Mouse (Mus musculus): ENCODE measurements around the gene Spock2. TPM values are rescaled to one million over a fixed set of nuclear protein-coding genes. Genes with fewer than 3 reads are reported as not detected.
A peak's percentile ranks its signal among the peaks of the same experiment; 100 is the strongest.

Gene Spock2
- polyA plus RNA-seq, 1 experiment: 6.8 TPM

- H3ac ChIP-seq (ENCODE audit: control insufficient read depth, insufficient read length): no peak overlapping the region
- no peak overlapping the region for H3K4me3 ChIP-seq
- H3K4me2 ChIP-seq (ENCODE audit: low read depth): no peak overlapping the region
- TF ChIP-seq MYOG (IDR thresholded peaks at IDR 0.05; ENCODE audit: control insufficient read depth in 1 of 3, insufficient read depth in 1 of 3, insufficient read length in 2 of 3, low read depth in 2 of 3) (peak in 1 of 3 experiments; percentile 20), USF1 (IDR thresholded peaks at IDR 0.05; ENCODE audit: low read depth) (no peak), CEBPB (IDR thresholded peaks at IDR 0.05; ENCODE audit: insufficient read depth, poor library complexity, severe bottlenecking) (no peak), TCF12 (IDR thresholded peaks at IDR 0.05; ENCODE audit: insufficient read depth, poor library complexity, severe bottlenecking) (no peak), REST (IDR thresholded peaks at IDR 0.05; ENCODE audit: insufficient read depth, insufficient read length) (no peak)
- H3K27me3 ChIP-seq (ENCODE audit: control insufficient read depth, insufficient read depth, insufficient read length): no peaks in the 10 kb centered on the region
- H3K36me3 ChIP-seq (ENCODE audit: control insufficient read depth, insufficient read depth): no peaks in the 10 kb centered on the region
- no peaks in the 10 kb centered on the region for H3K79me2 ChIP-seq (ENCODE audit: control insufficient read depth, insufficient read depth)
Measured at GRCm38 (mm10) chr10:60093751-60094150, 12.3 kb upstream of the Spock2 start.

- Histone ChIP-seq H3K4me2 (ENCODE audit: low read depth) (peak overlapping the region; percentile 30), H3K79me2 (ENCODE audit: control insufficient read depth, insufficient read depth) (no peaks in the 10 kb centered on the region), H3K27me3 (ENCODE audit: control insufficient read depth, insufficient read depth, insufficient read length) (no peaks in the 10 kb centered on the region), H3ac (ENCODE audit: control insufficient read depth, insufficient read length) (no peak overlapping the region), H3K4me3 (no peak overlapping the region), H3K36me3 (ENCODE audit: control insufficient read depth, insufficient read depth) (no peaks in the 10 kb centered on the region)
- TF ChIP-seq REST (IDR thresholded peaks at IDR 0.05; ENCODE audit: insufficient read depth, insufficient read length) (no peak), POLR2AphosphoS2 (IDR thresholded peaks at IDR 0.05; ENCODE audit: insufficient read length, low read depth) (no peak), SRF (IDR thresholded peaks at IDR 0.05; ENCODE audit: control insufficient read depth, insufficient read length, low read depth) (no peak), USF1 (IDR thresholded peaks at IDR 0.05; ENCODE audit: low read depth) (no peak), TCF3 (IDR thresholded peaks at IDR 0.05; ENCODE audit: insufficient read length, low read depth) (no peak), POLR2A (IDR thresholded peaks at IDR 0.05; ENCODE audit: insufficient read length, low read depth) (no peak), TCF12 (IDR thresholded peaks at IDR 0.05; ENCODE audit: insufficient read depth, poor library complexity, severe bottlenecking) (no peak), MYOG (IDR thresholded peaks at IDR 0.05; ENCODE audit: control insufficient read depth in 1 of 3, insufficient read depth in 1 of 3, insufficient read length in 2 of 3, low read depth in 2 of 3) (no peak), E2F4 (IDR thresholded peaks at IDR 0.05; ENCODE audit: insufficient read depth) (no peak), MYOD1 (IDR thresholded peaks at IDR 0.05; ENCODE audit: control insufficient read depth in 1 of 3, insufficient read length in 2 of 3, low read depth in 2 of 3) (no peak), CEBPB (IDR thresholded peaks at IDR 0.05; ENCODE audit: insufficient read depth, poor library complexity, severe bottlenecking) (no peak), MAX (IDR thresholded peaks at IDR 0.05; ENCODE audit: low read depth) (no peak)
Measured at GRCm38 (mm10) chr10:60095558-60095957, 10.5 kb upstream of the Spock2 start.

DNA sequence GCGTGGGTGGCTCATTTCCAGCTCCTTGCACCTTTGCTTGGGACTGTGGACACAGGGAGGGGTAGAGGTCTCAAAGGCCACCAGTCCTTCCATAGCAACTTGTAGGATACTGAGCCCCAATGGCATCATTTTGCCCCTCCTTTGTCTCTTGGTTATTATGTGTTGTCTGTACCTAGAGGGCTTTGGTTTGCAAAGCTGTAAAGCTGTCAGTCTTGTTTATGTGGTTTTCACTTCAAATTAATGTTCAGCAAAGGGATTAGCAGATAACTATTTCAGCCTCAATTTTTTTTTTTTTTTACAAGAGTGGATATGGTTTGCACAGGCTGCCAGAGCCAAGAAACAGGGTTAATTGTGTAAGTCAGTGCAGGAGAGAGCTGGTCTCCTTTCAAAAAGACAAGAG, 9.7 kb upstream of the Spock2 start:
- no peaks in the 10 kb centered on the region for H3K27me3 ChIP-seq (ENCODE audit: control insufficient read depth, insufficient read depth, insufficient read length)
- H3K4me2 ChIP-seq (ENCODE audit: low read depth): peak overlapping the region; percentile 30
- H3K4me3 ChIP-seq: no peak overlapping the region
- H3K36me3 ChIP-seq (ENCODE audit: control insufficient read depth, insufficient read depth): no peaks in the 10 kb centered on the region
- TF ChIP-seq SRF (IDR thresholded peaks at IDR 0.05; ENCODE audit: control insufficient read depth, insufficient read length, low read depth): no peak
- TF ChIP-seq MYOD1 (IDR thresholded peaks at IDR 0.05; ENCODE audit: control insufficient read depth in 1 of 3, insufficient read length in 2 of 3, low read depth in 2 of 3): no peak
- no peak for TF ChIP-seq CEBPB (IDR thresholded peaks at IDR 0.05; ENCODE audit: insufficient read depth, poor library complexity, severe bottlenecking)
- TF ChIP-seq POLR2AphosphoS2 (IDR thresholded peaks at IDR 0.05; ENCODE audit: insufficient read length, low read depth): no peak
- TF ChIP-seq TCF12 (IDR thresholded peaks at IDR 0.05; ENCODE audit: insufficient read depth, poor library complexity, severe bottlenecking): no peak
- no peak for TF ChIP-seq REST (IDR thresholded peaks at IDR 0.05; ENCODE audit: insufficient read depth, insufficient read length)
- TF ChIP-seq MYOG (IDR thresholded peaks at IDR 0.05; ENCODE audit: control insufficient read depth in 1 of 3, insufficient read depth in 1 of 3, insufficient read length in 2 of 3, low read depth in 2 of 3): no peak
- TF ChIP-seq TCF3 (IDR thresholded peaks at IDR 0.05; ENCODE audit: insufficient read length, low read depth): no peak
- TF ChIP-seq USF1 (IDR thresholded peaks at IDR 0.05; ENCODE audit: low read depth): no peak
- no peak for TF ChIP-seq E2F4 (IDR thresholded peaks at IDR 0.05; ENCODE audit: insufficient read depth)
- TF ChIP-seq POLR2A (IDR thresholded peaks at IDR 0.05; ENCODE audit: insufficient read length, low read depth): no peak
- no peak for TF ChIP-seq MAX (IDR thresholded peaks at IDR 0.05; ENCODE audit: low read depth)
- H3K79me2 ChIP-seq (ENCODE audit: control insufficient read depth, insufficient read depth): no peaks in the 10 kb centered on the region
- no peak overlapping the region for H3ac ChIP-seq (ENCODE audit: control insufficient read depth, insufficient read length)

DNA sequence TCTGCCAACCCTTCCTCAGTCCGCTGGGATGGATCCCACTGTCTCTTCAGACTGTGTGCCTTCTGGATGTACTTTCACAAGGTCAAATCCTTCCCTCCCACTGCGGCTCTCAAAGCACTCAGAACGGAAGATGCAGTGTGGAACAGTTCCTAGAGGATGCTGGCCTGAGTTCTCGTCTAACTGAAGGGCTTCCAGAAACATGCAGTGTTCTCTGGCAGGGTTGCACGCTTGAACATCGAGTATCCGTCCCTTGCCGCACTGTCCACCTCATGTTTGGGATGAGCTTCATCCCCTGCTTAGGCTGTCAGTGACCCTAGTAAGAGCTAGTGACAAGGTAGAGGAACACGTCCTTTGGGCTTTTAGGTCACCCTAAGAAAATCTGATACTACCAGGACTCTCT, 8.9 kb upstream of the Spock2 start:
- no peak overlapping the region for H3K4me3 ChIP-seq
- H3ac ChIP-seq (ENCODE audit: control insufficient read depth, insufficient read length): no peak overlapping the region
- no peaks in the 10 kb centered on the region for H3K27me3 ChIP-seq (ENCODE audit: control insufficient read depth, insufficient read depth, insufficient read length)
- H3K36me3 ChIP-seq (ENCODE audit: control insufficient read depth, insufficient read depth): no peaks in the 10 kb centered on the region
- H3K4me2 ChIP-seq (ENCODE audit: low read depth): no peak overlapping the region
- no peaks in the 10 kb centered on the region for H3K79me2 ChIP-seq (ENCODE audit: control insufficient read depth, insufficient read depth)
- TF ChIP-seq USF1 (IDR thresholded peaks at IDR 0.05; ENCODE audit: low read depth): no peak
- no peak for TF ChIP-seq E2F4 (IDR thresholded peaks at IDR 0.05; ENCODE audit: insufficient read depth)
- TF ChIP-seq REST (IDR thresholded peaks at IDR 0.05; ENCODE audit: insufficient read depth, insufficient read length): no peak
- no peak for TF ChIP-seq MYOG (IDR thresholded peaks at IDR 0.05; ENCODE audit: control insufficient read depth in 1 of 3, insufficient read depth in 1 of 3, insufficient read length in 2 of 3, low read depth in 2 of 3)
- no peak for TF ChIP-seq TCF12 (IDR thresholded peaks at IDR 0.05; ENCODE audit: insufficient read depth, poor library complexity, severe bottlenecking)
- no peak for TF ChIP-seq MAX (IDR thresholded peaks at IDR 0.05; ENCODE audit: low read depth)
- no peak for TF ChIP-seq POLR2AphosphoS2 (IDR thresholded peaks at IDR 0.05; ENCODE audit: insufficient read length, low read depth)
- no peak for TF ChIP-seq MYOD1 (IDR thresholded peaks at IDR 0.05; ENCODE audit: control insufficient read depth in 1 of 3, insufficient read length in 2 of 3, low read depth in 2 of 3)
- no peak for TF ChIP-seq CEBPB (IDR thresholded peaks at IDR 0.05; ENCODE audit: insufficient read depth, poor library complexity, severe bottlenecking)
- no peak for TF ChIP-seq TCF3 (IDR thresholded peaks at IDR 0.05; ENCODE audit: insufficient read length, low read depth)
- no peak for TF ChIP-seq SRF (IDR thresholded peaks at IDR 0.05; ENCODE audit: control insufficient read depth, insufficient read length, low read depth)
- no peak for TF ChIP-seq POLR2A (IDR thresholded peaks at IDR 0.05; ENCODE audit: insufficient read length, low read depth)

- no peak overlapping the region for H3K4me3 ChIP-seq
- no peaks in the 10 kb centered on the region for H3K36me3 ChIP-seq (ENCODE audit: control insufficient read depth, insufficient read depth)
- H3K27me3 ChIP-seq (ENCODE audit: control insufficient read depth, insufficient read depth, insufficient read length): no peaks in the 10 kb centered on the region
- no peak for TF ChIP-seq TCF3 (IDR thresholded peaks at IDR 0.05; ENCODE audit: insufficient read length, low read depth)
- TF ChIP-seq E2F4 (IDR thresholded peaks at IDR 0.05; ENCODE audit: insufficient read depth): no peak
- TF ChIP-seq SRF (IDR thresholded peaks at IDR 0.05; ENCODE audit: control insufficient read depth, insufficient read length, low read depth): no peak
- no peak for TF ChIP-seq TCF12 (IDR thresholded peaks at IDR 0.05; ENCODE audit: insufficient read depth, poor library complexity, severe bottlenecking)
- no peak for TF ChIP-seq POLR2AphosphoS2 (IDR thresholded peaks at IDR 0.05; ENCODE audit: insufficient read length, low read depth)
- TF ChIP-seq MAX (IDR thresholded peaks at IDR 0.05; ENCODE audit: low read depth): no peak
- no peak for TF ChIP-seq USF1 (IDR thresholded peaks at IDR 0.05; ENCODE audit: low read depth)
- TF ChIP-seq MYOD1 (IDR thresholded peaks at IDR 0.05; ENCODE audit: control insufficient read depth in 1 of 3, insufficient read length in 2 of 3, low read depth in 2 of 3): no peak
- no peak for TF ChIP-seq REST (IDR thresholded peaks at IDR 0.05; ENCODE audit: insufficient read depth, insufficient read length)
- TF ChIP-seq CEBPB (IDR thresholded peaks at IDR 0.05; ENCODE audit: insufficient read depth, poor library complexity, severe bottlenecking): no peak
- TF ChIP-seq MYOG (IDR thresholded peaks at IDR 0.05; ENCODE audit: control insufficient read depth in 1 of 3, insufficient read depth in 1 of 3, insufficient read length in 2 of 3, low read depth in 2 of 3): no peak
- no peak for TF ChIP-seq POLR2A (IDR thresholded peaks at IDR 0.05; ENCODE audit: insufficient read length, low read depth)
- H3K4me2 ChIP-seq (ENCODE audit: low read depth): no peak overlapping the region
- H3K79me2 ChIP-seq (ENCODE audit: control insufficient read depth, insufficient read depth): no peaks in the 10 kb centered on the region
- H3ac ChIP-seq (ENCODE audit: control insufficient read depth, insufficient read length): no peak overlapping the region
Measured at GRCm38 (mm10) chr10:60097774-60098173, 8.2 kb upstream of the Spock2 start.
